Mouse (Mus musculus) limb, embryonic 15.5 days (tissue): ENCODE results near the gene Camsap2. TPM values are rescaled to one million over a fixed set of nuclear protein-coding genes. Genes with fewer than 3 reads are reported as not detected.

Experiments
- polyA plus RNA-seq: library from polyadenylated mRNA; unstranded; fragments of >200 nt; fragmentation: Nextera tagmentation; extraction: Ambion mirVana; gene quantifications from 2 replicates; pipeline ENCODE4 v1.2.1, GENCODE M21; 2015

The Camsap2 gene
- polyA plus RNA-seq, 1 experiment from 2014 or later, result 11.0 TPM

Other genes starting within 250 kb of the Camsap2 start
- gene Kif21b, start 214.7 kb downstream of the Camsap2 start, polyA plus RNA-seq, result 2.1 and 2.6 TPM in 2 replicates
- 0.40 TPM in 1 of 2 replicates, not detected in the other for gene Mroh3, start 133.3 kb downstream of the Camsap2 start, polyA plus RNA-seq
- gene Inava, start 111.8 kb downstream of the Camsap2 start, polyA plus RNA-seq, result 14.3 and 15.8 TPM in 2 replicates
- not detected in 2 replicates for gene Gpr25, start 85.2 kb downstream of the Camsap2 start, polyA plus RNA-seq
- gene Ddx59, start 69.2 kb upstream of the Camsap2 start, polyA plus RNA-seq, result 18.1 and 18.4 TPM in 2 replicates
- gene Kif14, start 120.2 kb upstream of the Camsap2 start, polyA plus RNA-seq, result 4.1 and 4.8 TPM in 2 replicates